Mouse (Mus musculus) testis, adult 2 months (tissue): ENCODE results near the gene Palld.

Experiments
- CTCF ChIP-seq: fragments of 200-500 bp; IDR thresholded peaks from 2 replicates; pipeline ENCODE4 v1.5.1; 2012; ENCODE audit warnings: low read depth, mild to moderate bottlenecking, inconsistent platforms, low read length, moderate library complexity; ENCODE audit not compliant: control insufficient read depth, insufficient read depth, insufficient replicate concordance
- POLR2A ChIP-seq: fragments of 200-500 bp; IDR thresholded peaks from 2 replicates; pipeline ENCODE4 v1.6.1; 2012; ENCODE audit warnings: low read depth, mild to moderate bottlenecking, inconsistent platforms, low read length, moderate library complexity; ENCODE audit not compliant: control insufficient read depth

- no peak for TF ChIP-seq CTCF
- TF ChIP-seq POLR2A = no peak
These were observed 256.2 kb downstream of the Palld start for GRCm38 (mm10) chr8:61646195-61646835.
